Mouse (Mus musculus) ES-E14 (cell line): ENCODE measurements at regions not wholly inside any gene's neighbourhood (a gene's known extent, or its start where the extent isn't known, plus 50 kb on each side); places are given as distances from the start of the nearest gene placed in this dataset.

ENCODE experiments used
- DNase-seq: peaks from one replicate; pipeline ENCODE4 v3.0.0-alpha.2; 2013; ENCODE audit warnings: low read depth, low spot score
- H3K27ac ChIP-seq: 2 replicates; pipeline ENCODE4 v1.5.1; 2012; ENCODE audit warnings: low read depth, mild to moderate bottlenecking, low read length, moderate library complexity, mixed read lengths; ENCODE audit not compliant: poor library complexity, insufficient read depth, severe bottlenecking
- H3K36me3 ChIP-seq: 2 replicates; pipeline ENCODE4 v1.6.1; 2012; ENCODE audit warnings: mild to moderate bottlenecking, low read length, moderate library complexity, mixed read lengths; ENCODE audit not compliant: control insufficient read depth, poor library complexity, insufficient read depth, severe bottlenecking
- H3K4me1 ChIP-seq, 2 experiments: fragments of 150-350 bp in 1 of 2; sonication (generic) in 1 of 2; 2 replicates each; pipeline ENCODE4 v1.6.1; 2012; ENCODE audit warnings: low read length in 2 of 2, mild to moderate bottlenecking in 1 of 2, mixed read lengths in 1 of 2; ENCODE audit not compliant: control insufficient read depth in 2 of 2, insufficient read depth in 2 of 2, poor library complexity in 1 of 2
- H3K4me3 ChIP-seq, 2 experiments: fragments of 150-350 bp in 1 of 2; sonication (generic) in 1 of 2; 2 replicates each; pipeline ENCODE4 v1.5.1; 2012; ENCODE audit warnings: low read length in 2 of 2, low read depth in 1 of 2, mild to moderate bottlenecking in 1 of 2, mixed read lengths in 1 of 2; ENCODE audit not compliant: insufficient read depth in 1 of 2, poor library complexity in 1 of 2, severe bottlenecking in 1 of 2
- H3K9ac ChIP-seq: 2 replicates; pipeline ENCODE4 v1.6.1; 2012; ENCODE audit warnings: low read depth, mild to moderate bottlenecking, low read length, mixed read lengths; ENCODE audit not compliant: poor library complexity, insufficient read depth, severe bottlenecking
- H3K9me3 ChIP-seq: fragments of 150-350 bp; sonication (generic); 2 replicates; pipeline ENCODE4 v1.6.1; 2012; ENCODE audit warnings: low read depth, mild to moderate bottlenecking, low read length; ENCODE audit not compliant: control insufficient read depth, insufficient read depth
- CHD2 ChIP-seq: IDR thresholded peaks from 2 replicates; pipeline ENCODE4 v1.6.1; 2014; ENCODE audit warnings: mild to moderate bottlenecking, low read depth, low read length, inconsistent platforms
- HCFC1 ChIP-seq: IDR thresholded peaks from 2 replicates; pipeline ENCODE4 v1.6.1; 2012; ENCODE audit warnings: low read length, inconsistent platforms, borderline replicate concordance; ENCODE audit not compliant: insufficient read depth
- MAFK ChIP-seq: IDR thresholded peaks from 2 replicates; pipeline ENCODE4 v1.6.1; 2014; ENCODE audit warnings: mild to moderate bottlenecking, low read depth, low read length, inconsistent platforms; ENCODE audit not compliant: insufficient read depth
- ZC3H11A ChIP-seq: IDR thresholded peaks from 2 replicates; pipeline ENCODE4 v1.6.1; 2012; ENCODE audit warnings: low read depth, mild to moderate bottlenecking, inconsistent platforms, low read length, borderline replicate concordance
- ZNF384 ChIP-seq: IDR thresholded peaks from 2 replicates; pipeline ENCODE4 v1.6.1; 2012; ENCODE audit warnings: low read depth, low read length, inconsistent platforms
- in situ Hi-C, 2 experiments: fragments of 600-800 bp; cut with MboI; formaldehyde crosslinking; loops; one replicate each; pipeline ENCODE4 v1.15.1; 2025; ENCODE audit warnings: low sequenced_read_pairs in 2 of 2, inconsistent platforms in 1 of 2; ENCODE audit not compliant: unreplicated experiment in 2 of 2

DNA sequence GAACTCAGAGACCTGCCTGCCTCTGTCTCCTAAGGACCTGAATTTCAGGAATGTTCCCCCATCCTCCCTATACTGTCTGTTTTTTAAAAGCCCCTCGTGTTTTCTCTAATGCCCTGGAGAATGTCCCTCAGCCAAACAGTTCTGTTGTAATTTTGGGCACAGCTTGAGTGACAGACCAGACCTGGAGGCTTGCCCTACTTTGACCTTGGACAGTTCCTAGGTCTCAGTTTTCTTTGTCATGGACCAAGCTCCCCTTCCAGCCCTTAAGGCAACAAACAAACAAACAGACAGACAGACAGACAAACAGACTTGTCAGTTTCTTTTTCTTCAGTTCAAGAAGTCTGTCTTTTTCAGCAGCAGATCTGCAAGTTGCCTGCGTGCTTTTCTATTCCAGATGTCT, 114.4 kb downstream of the Sox2 start:
- TF ChIP-seq ZC3H11A (no peak), MAFK (no peak), ZNF384 (no peak), CHD2 (no peak)
- H3K27ac ChIP-seq, result peak overlapping the region; percentile 80; the same call in 1 of the 2 replicates
- in situ Hi-C loops, result loop anchor here in 1 of 2 experiments (25.0 kb wide), 1 partner anchor 102 kb away; the partner anchor contains the start of gene Sox2
- H3K9me3 ChIP-seq, result no peaks in the 10 kb centered on the region
- H3K36me3 ChIP-seq, result no peaks in the 10 kb centered on the region
- H3K9ac ChIP-seq, result peak overlapping the region; percentile 33; the same call in 1 of the 2 replicates
- DNase-seq, result no peak
- peaks cover 12 to 27% of the 10 kb centered on the region in 2 experiments for H3K4me1 ChIP-seq
- peak overlapping the region; percentile 30 to 39; a peak in 2 of 4 replicates for H3K4me3 ChIP-seq

GRCm38 (mm10) chr3:34765151-34765550, 114.9 kb downstream of the Sox2 start:
- no peak for TF ChIP-seq MAFK
- no peak for TF ChIP-seq ZNF384
- TF ChIP-seq HCFC1, result no peak
- no peak for TF ChIP-seq ZC3H11A
- TF ChIP-seq CHD2, result no peak
- no peaks in the 10 kb centered on the region for H3K36me3 ChIP-seq
- H3K4me1 ChIP-seq, result peaks cover 11 to 29% of the 10 kb centered on the region in 2 experiments
- peak overlapping the region; percentile 30 to 39; a peak in 3 of 4 replicates for H3K4me3 ChIP-seq
- H3K27ac ChIP-seq, result peak overlapping the region; percentile 80; the same call in 1 of the 2 replicates
- H3K9me3 ChIP-seq, result no peaks in the 10 kb centered on the region
- peak overlapping the region; percentile 33; the same call in 1 of the 2 replicates for H3K9ac ChIP-seq
- DNase-seq, result no peak
- in situ Hi-C loops, result loop anchor here in 1 of 2 experiments (25.0 kb wide), 1 partner anchor 103 kb away; the partner anchor contains the start of gene Sox2

GRCm38 (mm10) chr3:34769818-34770217, 119.6 kb downstream of the Sox2 start:
- no peak for DNase-seq
- Histone ChIP-seq H3K9ac (peak overlapping the region; percentile 5; the same call in 1 of the 2 replicates), H3K4me3 (no peak overlapping the region), H3K36me3 (no peaks in the 10 kb centered on the region), H3K27ac (peak overlapping the region; percentile 77; the same call in 1 of the 2 replicates), H3K9me3 (no peaks in the 10 kb centered on the region), H3K4me1 (peaks cover 14 to 25% of the 10 kb centered on the region in 2 experiments)
- in situ Hi-C loops, result loop anchor here in 1 of 2 experiments (25.0 kb wide), 1 partner anchor 108 kb away; the partner anchor contains the start of gene Sox2
- TF ChIP-seq CHD2 (no peak), MAFK (no peak), ZNF384 (no peak), ZC3H11A (no peak), HCFC1 (no peak)

DNA sequence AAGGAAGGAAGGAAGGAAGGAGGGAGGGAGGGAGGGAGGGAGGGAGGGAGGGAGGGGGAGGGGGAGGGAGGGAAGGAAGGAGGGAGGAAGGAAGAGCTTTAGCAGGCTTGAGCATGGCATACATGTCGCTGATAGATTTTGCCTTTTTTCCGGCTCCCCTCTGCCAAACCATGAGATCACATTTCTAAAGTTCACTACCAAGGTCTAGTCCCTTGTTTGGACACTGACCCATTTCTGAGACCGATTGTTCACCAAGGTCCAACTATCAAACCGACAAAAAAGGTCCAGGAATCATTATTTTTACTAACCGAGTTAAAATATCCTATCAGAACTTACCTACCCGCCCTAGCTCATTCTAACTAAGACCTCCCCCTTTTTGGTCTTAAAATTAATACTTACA, 120.1 kb downstream of the Sox2 start:
- H3K4me3 ChIP-seq, result no peak overlapping the region
- H3K4me1 ChIP-seq, result peaks cover 14 to 24% of the 10 kb centered on the region in 2 experiments
- H3K9ac ChIP-seq, result no peak overlapping the region
- H3K9me3 ChIP-seq, result no peaks in the 10 kb centered on the region
- in situ Hi-C loops, result loop anchor here in 1 of 2 experiments (25.0 kb wide), 1 partner anchor 108 kb away; the partner anchor contains the start of gene Sox2
- TF ChIP-seq CHD2 (no peak), MAFK (no peak), ZNF384 (no peak), HCFC1 (no peak), ZC3H11A (no peak)
- no peaks in the 10 kb centered on the region for H3K36me3 ChIP-seq
- no peak for DNase-seq
- H3K27ac ChIP-seq, result no peak overlapping the region; the same call in 1 of the 2 replicates
